Mouse (Mus musculus) testis, adult 2 months (tissue): ENCODE results near the gene Olfr790. TPM values are rescaled to one million over a fixed set of nuclear protein-coding genes. Genes with fewer than 3 reads are reported as not detected.

Experiments used
- H3K27ac ChIP-seq: fragments of 200-500 bp; 2 replicates; pipeline ENCODE4 v1.5.1; 2012; ENCODE audit warnings: low read depth, low read length; ENCODE audit not compliant: control insufficient read depth, insufficient read depth
- H3K27me3 ChIP-seq: fragments of 200-500 bp; 2 replicates; pipeline ENCODE4 v1.6.1; 2012; ENCODE audit warnings: mild to moderate bottlenecking, low read length, moderate library complexity; ENCODE audit not compliant: control insufficient read depth, insufficient read depth
- H3K36me3 ChIP-seq: fragments of 200-500 bp; 2 replicates; pipeline ENCODE4 v1.6.1; 2012; ENCODE audit warnings: mild to moderate bottlenecking, low read length; ENCODE audit not compliant: control insufficient read depth, insufficient read depth
- H3K4me1 ChIP-seq: fragments of 200-500 bp; 2 replicates; pipeline ENCODE4 v1.6.1; 2012; ENCODE audit warnings: low read length; ENCODE audit not compliant: control insufficient read depth, insufficient read depth
- H3K4me3 ChIP-seq: fragments of 200-500 bp; 2 replicates; pipeline ENCODE4 v1.5.1; 2012; ENCODE audit warnings: low read depth, mild to moderate bottlenecking, low read length, moderate library complexity, mixed read lengths; ENCODE audit not compliant: control insufficient read depth
- CTCF ChIP-seq: fragments of 200-500 bp; IDR thresholded peaks from 2 replicates; pipeline ENCODE4 v1.5.1; 2012; ENCODE audit warnings: low read depth, mild to moderate bottlenecking, inconsistent platforms, low read length, moderate library complexity; ENCODE audit not compliant: control insufficient read depth, insufficient read depth, insufficient replicate concordance
- POLR2A ChIP-seq: fragments of 200-500 bp; IDR thresholded peaks from 2 replicates; pipeline ENCODE4 v1.6.1; 2012; ENCODE audit warnings: low read depth, mild to moderate bottlenecking, inconsistent platforms, low read length, moderate library complexity; ENCODE audit not compliant: control insufficient read depth
- polyA plus RNA-seq: library from polyadenylated mRNA; depleted of rRNA; stranded (reverse); fragments of >200 nt; gene quantifications from 2 replicates; pipeline ENCODE4 v1.2.3, GENCODE M21; 2012; rRNA removed

The Olfr790 gene
- 0.29 TPM in 1 of 2 replicates, not detected in the other for polyA plus RNA-seq

- Histone ChIP-seq H3K4me1 (no peaks in the 10 kb centered on the region), H3K27ac (no peak within 1 kb of the TSS), H3K4me3 (no peak within 1 kb of the TSS), H3K36me3 (no peaks in the 10 kb centered on the region), H3K27me3 (no peaks in the 10 kb centered on the region)
- no peak for TF ChIP-seq POLR2A
- no peak for TF ChIP-seq CTCF
Observed at GRCm38 (mm10) chr10:129498192-129498591, at the start of gene Olfr790. Gene Olfr790 (plus strand): TSS chr10:129498492.

- H3K36me3 ChIP-seq: no peaks in the 10 kb centered on the region
- TF ChIP-seq POLR2A (no peak), CTCF (no peak)
- H3K4me1 ChIP-seq: no peaks in the 10 kb centered on the region
- H3K27ac ChIP-seq: no peak within 1 kb of the TSS
- H3K27me3 ChIP-seq: no peaks in the 10 kb centered on the region
- H3K4me3 ChIP-seq: no peak within 1 kb of the TSS
Observed at GRCm38 (mm10) chr10:129461562-129461961, 36.7 kb upstream of the Olfr790 start, which contains the start of gene Olfr787. Gene Olfr787 (plus strand): TSS chr10:129461862.

GRCm38 (mm10) chr10:129470698-129471097, 27.6 kb upstream of the Olfr790 start, which contains the start of gene Olfr788:
Gene Olfr788 (plus strand): TSS chr10:129470998.
- no peaks in the 10 kb centered on the region for H3K27me3 ChIP-seq
- H3K27ac ChIP-seq: no peak within 1 kb of the TSS
- no peak within 1 kb of the TSS for H3K4me3 ChIP-seq
- no peaks in the 10 kb centered on the region for H3K4me1 ChIP-seq
- TF ChIP-seq POLR2A (no peak), CTCF (no peak)
- H3K36me3 ChIP-seq: no peaks in the 10 kb centered on the region

- Histone ChIP-seq H3K27ac (no peak overlapping the region), H3K27me3 (no peaks in the 10 kb centered on the region), H3K36me3 (no peaks in the 10 kb centered on the region), H3K4me1 (no peaks in the 10 kb centered on the region), H3K4me3 (no peak overlapping the region)
- no peak for TF ChIP-seq POLR2A
- TF ChIP-seq CTCF: no peak
Observed at GRCm38 (mm10) chr10:129473256-129473655, 25.0 kb upstream of the Olfr790 start.

- TF ChIP-seq POLR2A (no peak), CTCF (no peak)
- no peak overlapping the region for H3K27ac ChIP-seq
- H3K4me3 ChIP-seq: no peak overlapping the region
- H3K36me3 ChIP-seq: no peaks in the 10 kb centered on the region
- H3K27me3 ChIP-seq: no peaks in the 10 kb centered on the region
- H3K4me1 ChIP-seq: no peaks in the 10 kb centered on the region
Observed at GRCm38 (mm10) chr10:129473723-129474122, 24.6 kb upstream of the Olfr790 start.

GRCm38 (mm10) chr10:129484452-129484851, 13.8 kb upstream of the Olfr790 start, which contains the start of gene Olfr789:
Gene Olfr789 (plus strand): TSS chr10:129484752.
- TF ChIP-seq CTCF: no peak
- no peak for TF ChIP-seq POLR2A
- H3K4me3 ChIP-seq: no peak within 1 kb of the TSS
- no peaks in the 10 kb centered on the region for H3K27me3 ChIP-seq
- H3K36me3 ChIP-seq: no peaks in the 10 kb centered on the region
- no peaks in the 10 kb centered on the region for H3K4me1 ChIP-seq
- H3K27ac ChIP-seq: no peak within 1 kb of the TSS

- H3K4me3 ChIP-seq: no peak overlapping the region
- no peaks in the 10 kb centered on the region for H3K27me3 ChIP-seq
- TF ChIP-seq CTCF: no peak
- no peak for TF ChIP-seq POLR2A
- no peaks in the 10 kb centered on the region for H3K4me1 ChIP-seq
- H3K27ac ChIP-seq: no peak overlapping the region
- H3K36me3 ChIP-seq: no peaks in the 10 kb centered on the region
Observed at GRCm38 (mm10) chr10:129490101-129490500, 8.2 kb upstream of the Olfr790 start.
